Mouse (Mus musculus) CH12.LX (cell line): ENCODE results near the gene Pde8a. TPM values are rescaled to one million over a fixed set of nuclear protein-coding genes. Genes with fewer than 3 reads are reported as not detected.

ENCODE experiments used
- DNase-seq: peaks from one replicate; pipeline ENCODE4 v3.0.0-alpha.2; 2013; ENCODE audit errors: extremely low read depth
- H3K27ac ChIP-seq: 2 replicates; pipeline ENCODE4 v1.5.1; 2012; ENCODE audit warnings: low read depth, mild to moderate bottlenecking, control low read depth, moderate library complexity; ENCODE audit not compliant: insufficient read depth
- H3K27me3 ChIP-seq: replicated peaks from 2 replicates; pipeline ENCODE3; 2012; ENCODE audit warnings: inconsistent platforms
- H3K36me3 ChIP-seq, 2 experiments: replicated peaks in 1 of 2; 2 replicates each; pipeline versions ENCODE3 to v1.6.1; 2012; ENCODE audit warnings: inconsistent platforms in 1 of 2, low read length in 1 of 2, mild to moderate bottlenecking in 1 of 2, mixed read lengths in 1 of 2, moderate library complexity in 1 of 2; ENCODE audit not compliant: control insufficient read depth in 1 of 2, insufficient read depth in 1 of 2
- H3K4me1 ChIP-seq, 2 experiments: 2 replicates each; pipeline ENCODE4 v1.6.1; 2012; ENCODE audit warnings: inconsistent platforms in 1 of 2, moderate library complexity in 1 of 2; ENCODE audit not compliant: insufficient read depth in 2 of 2, control insufficient read depth in 1 of 2
- H3K4me2 ChIP-seq: 2 replicates; pipeline ENCODE4 v1.6.1; 2012; ENCODE audit warnings: low read depth, mild to moderate bottlenecking, control low read depth; ENCODE audit not compliant: poor library complexity, insufficient read depth, severe bottlenecking
- H3K4me3 ChIP-seq, 3 experiments: fragments of 150-350 bp in 1 of 3; sonication (generic) in 1 of 3; replicated peaks in 1 of 3; 2 replicates each; pipeline versions ENCODE3 to v1.5.1; 2011 to 2012; ENCODE audit warnings: low read depth in 2 of 3, low read length in 2 of 3, mild to moderate bottlenecking in 2 of 3, moderate library complexity in 2 of 3, control low read depth in 1 of 3, improper control_type of control experiment in 1 of 3, inconsistent platforms in 1 of 3, mixed read lengths in 1 of 3; ENCODE audit not compliant: poor library complexity in 1 of 3
- H3K79me2 ChIP-seq: replicated peaks from 2 replicates; pipeline ENCODE4 v1.6.1; 2012; ENCODE audit warnings: mild to moderate bottlenecking, moderate library complexity; ENCODE audit not compliant: control insufficient read depth, poor library complexity, insufficient read depth, severe bottlenecking; ENCODE audit errors: extremely low read depth
- H3K9ac ChIP-seq: 2 replicates; pipeline ENCODE4 v1.6.1; 2012; ENCODE audit warnings: low read depth, mild to moderate bottlenecking, control low read depth, moderate library complexity; ENCODE audit not compliant: insufficient read depth
- H3K9me3 ChIP-seq: replicated peaks from 2 replicates; pipeline ENCODE3; 2012; ENCODE audit warnings: low read length, inconsistent platforms, mixed read lengths
- BHLHE40 ChIP-seq: IDR thresholded peaks from 2 replicates; pipeline ENCODE4 v1.6.1; 2011; ENCODE audit warnings: mild to moderate bottlenecking, low read depth, low read length, improper control_type of control experiment
- CHD1 ChIP-seq: IDR thresholded peaks from 2 replicates; pipeline ENCODE4 v1.6.1; 2012; ENCODE audit warnings: low read depth, low read length, improper control_type of control experiment, inconsistent platforms
- CHD2 ChIP-seq: IDR thresholded peaks from 2 replicates; pipeline ENCODE4 v1.6.1; 2011; ENCODE audit warnings: low read length, improper control_type of control experiment
- CTCF ChIP-seq, 2 experiments: IDR thresholded peaks in 1 of 2; conservative IDR thresholded peaks in 1 of 2; 2 replicates each; pipeline ENCODE4 v1.5.1; 2011 to 2012; ENCODE audit warnings: low read depth in 2 of 2, low read length in 2 of 2, improper control_type of control experiment in 1 of 2, inconsistent platforms in 1 of 2, mild to moderate bottlenecking in 1 of 2, moderate library complexity in 1 of 2
- E2F4 ChIP-seq: IDR thresholded peaks from 2 replicates; pipeline ENCODE4 v1.6.1; 2011; ENCODE audit warnings: low read depth, low read length, improper control_type of control experiment; ENCODE audit not compliant: insufficient replicate concordance
- EP300 ChIP-seq: IDR thresholded peaks from 2 replicates; pipeline ENCODE4 v1.6.1; 2011; ENCODE audit warnings: low read length, improper control_type of control experiment
- ETS1 ChIP-seq: conservative IDR thresholded peaks from 2 replicates; pipeline ENCODE4 v1.6.1; 2012; ENCODE audit warnings: low read depth, mild to moderate bottlenecking, inconsistent platforms, low read length, improper control_type of control experiment, moderate library complexity
- GABPA ChIP-seq: IDR thresholded peaks from 2 replicates; pipeline ENCODE4 v1.6.1; 2012; ENCODE audit warnings: low read depth, low read length, improper control_type of control experiment, inconsistent platforms; ENCODE audit not compliant: insufficient replicate concordance
- HCFC1 ChIP-seq: IDR thresholded peaks from 2 replicates; pipeline ENCODE4 v1.6.1; 2012; ENCODE audit warnings: low read depth, mild to moderate bottlenecking, inconsistent platforms, low read length, improper control_type of control experiment
- IRF4 ChIP-seq: IDR thresholded peaks from 2 replicates; pipeline ENCODE4 v1.6.1; 2014; ENCODE audit warnings: low read depth, mild to moderate bottlenecking, inconsistent platforms, low read length, improper control_type of control experiment
- JUND ChIP-seq: conservative IDR thresholded peaks from 2 replicates; pipeline ENCODE4 v1.6.1; 2011; ENCODE audit warnings: low read depth, low read length, improper control_type of control experiment
- KAT2A ChIP-seq: IDR thresholded peaks from 2 replicates; pipeline ENCODE4 v1.6.1; 2012; ENCODE audit warnings: low read length, improper control_type of control experiment, inconsistent platforms; ENCODE audit not compliant: insufficient replicate concordance
- MAFK ChIP-seq: IDR thresholded peaks from 2 replicates; pipeline ENCODE4 v1.6.1; 2011; ENCODE audit warnings: low read length, improper control_type of control experiment; ENCODE audit not compliant: insufficient replicate concordance
- MAX ChIP-seq: IDR thresholded peaks from 2 replicates; pipeline ENCODE4 v1.6.1; 2011; ENCODE audit warnings: low read length, improper control_type of control experiment
- MAZ ChIP-seq: IDR thresholded peaks from 2 replicates; pipeline ENCODE4 v1.6.1; 2012; ENCODE audit warnings: low read depth, mild to moderate bottlenecking, inconsistent platforms, low read length, improper control_type of control experiment, moderate library complexity
- MXI1 ChIP-seq: IDR thresholded peaks from 2 replicates; pipeline ENCODE4 v1.6.1; 2011; ENCODE audit warnings: mild to moderate bottlenecking, low read depth, low read length, improper control_type of control experiment
- MYC ChIP-seq: IDR thresholded peaks from 2 replicates; pipeline ENCODE4 v1.6.1; 2011; ENCODE audit warnings: low read depth, mild to moderate bottlenecking, improper control_type of control experiment, low read length
- NELFE ChIP-seq: IDR thresholded peaks from 2 replicates; pipeline ENCODE4 v1.6.1; 2011; ENCODE audit warnings: low read depth, low read length, improper control_type of control experiment
- PAX5 ChIP-seq: IDR thresholded peaks from 2 replicates; pipeline ENCODE4 v1.6.1; 2012; ENCODE audit warnings: low read length, inconsistent platforms, mixed read lengths
- POLR2A ChIP-seq: IDR thresholded peaks from 2 replicates; pipeline ENCODE4 v1.6.1; 2011; ENCODE audit warnings: low read depth, mild to moderate bottlenecking, improper control_type of control experiment, low read length
- POLR2AphosphoS2 ChIP-seq: IDR thresholded peaks from 2 replicates; pipeline ENCODE4 v1.6.1; 2011; ENCODE audit warnings: low read depth, low read length, improper control_type of control experiment
- RCOR1 ChIP-seq: conservative IDR thresholded peaks from 2 replicates; pipeline ENCODE4 v1.6.1; 2012; ENCODE audit warnings: low read depth, mild to moderate bottlenecking, inconsistent platforms, low read length, improper control_type of control experiment
- SIN3A ChIP-seq: IDR thresholded peaks from 2 replicates; pipeline ENCODE4 v1.6.1; 2012; ENCODE audit warnings: low read length, improper control_type of control experiment, inconsistent platforms
- SMC3 ChIP-seq: IDR thresholded peaks from 2 replicates; pipeline ENCODE4 v1.6.1; 2011; ENCODE audit warnings: low read depth, low read length, improper control_type of control experiment
- TCF12 ChIP-seq: IDR thresholded peaks from 2 replicates; pipeline ENCODE4 v1.6.1; 2014; ENCODE audit warnings: low read depth, mild to moderate bottlenecking, inconsistent platforms, low read length, improper control_type of control experiment
- USF1 ChIP-seq: IDR thresholded peaks from 2 replicates; pipeline ENCODE4 v1.6.1; 2014; ENCODE audit warnings: low read depth, mild to moderate bottlenecking, inconsistent platforms, low read length, improper control_type of control experiment
- ZKSCAN1 ChIP-seq: IDR thresholded peaks from 2 replicates; pipeline ENCODE4 v1.6.1; 2012; ENCODE audit warnings: low read depth, inconsistent platforms, low read length, improper control_type of control experiment, borderline replicate concordance
- ZMIZ1 ChIP-seq: IDR thresholded peaks from 2 replicates; pipeline ENCODE4 v1.6.1; 2012; ENCODE audit warnings: low read depth, mild to moderate bottlenecking, inconsistent platforms, low read length, improper control_type of control experiment
- ZNF384 ChIP-seq: IDR thresholded peaks from 2 replicates; pipeline ENCODE4 v1.6.1; 2012; ENCODE audit warnings: low read depth, low read length, improper control_type of control experiment, inconsistent platforms
- dilution Hi-C: fragments of 300-500 bp; cut with MboI; formaldehyde crosslinking; loops from 2 replicates; pipeline ENCODE4 v1.14.3; 2020; ENCODE audit warnings: low sequenced_read_pairs; ENCODE audit not compliant: extremely low pct_unique_long_range_greater_than_20kb, extremely low pct_ligation_motif_present
- in situ Hi-C: fragments of 300-500 bp; cut with MboI; formaldehyde crosslinking; loops from 3 replicates; pipeline ENCODE4 v1.14.3; 2019; ENCODE audit warnings: low sequenced_read_pairs, low pct_ligation_motif_present, low pct_unique_long_range_greater_than_20kb, mixed read lengths
- polyA plus RNA-seq: library from polyadenylated mRNA; unstranded; fragments of >175 nt; gene quantifications from 2 replicates; pipeline ENCODE4 v1.2.1, GENCODE M21; 2012; ENCODE audit warnings: low read depth; ENCODE audit not compliant: insufficient read length
- total RNA-seq, 2 experiments: library from RNA; depleted of rRNA; stranded (reverse); fragments of 300-350 nt in 1 of 2; fragments of >200 nt in 1 of 2; gene quantifications; 2 replicates each; pipeline ENCODE4 v1.2.3; 2012 to 2014

The Pde8a gene
- total and polyA plus RNA-seq, 3 experiments = 8.3 to 22.7 (median 9.1) TPM

- Histone ChIP-seq H3K9me3 (no peaks in the 10 kb centered on the region), H3K27ac (no peak overlapping the region), H3K4me3 (peak overlapping the region; percentile 89 to 100 (median 99)), H3K79me2 (peaks cover 40% of the 10 kb centered on the region), H3K4me2 (peak overlapping the region; percentile 89), H3K36me3 (peaks cover 50 to 57% of the 10 kb centered on the region in 2 experiments), H3K4me1 (peaks cover 2 to 34% of the 10 kb centered on the region in 2 experiments; a peak in 2 of 4 replicates), H3K27me3 (no peaks in the 10 kb centered on the region), H3K9ac (peak overlapping the region; percentile 99)
- DNase-seq = no peak
- in situ Hi-C loops = loop anchor here (5.0 kb wide), 1 partner anchor 177 kb away; no protein-coding TSS in a partner anchor
- TF ChIP-seq MAX (peak; percentile 54; the same call in 1 of the 2 replicates), MAFK (no peak), NELFE (peak; percentile 31; the same call in 1 of the 2 replicates), TCF12 (no peak), EP300 (no peak), MYC (0 out of 2 replicates have a peak, but pooled peaks have one; percentile 40)
- dilution Hi-C loops = no loop called here
Observed at GRCm38 (mm10) chr7:81343831-81344230, 130.4 kb downstream of the Pde8a start.

DNA sequence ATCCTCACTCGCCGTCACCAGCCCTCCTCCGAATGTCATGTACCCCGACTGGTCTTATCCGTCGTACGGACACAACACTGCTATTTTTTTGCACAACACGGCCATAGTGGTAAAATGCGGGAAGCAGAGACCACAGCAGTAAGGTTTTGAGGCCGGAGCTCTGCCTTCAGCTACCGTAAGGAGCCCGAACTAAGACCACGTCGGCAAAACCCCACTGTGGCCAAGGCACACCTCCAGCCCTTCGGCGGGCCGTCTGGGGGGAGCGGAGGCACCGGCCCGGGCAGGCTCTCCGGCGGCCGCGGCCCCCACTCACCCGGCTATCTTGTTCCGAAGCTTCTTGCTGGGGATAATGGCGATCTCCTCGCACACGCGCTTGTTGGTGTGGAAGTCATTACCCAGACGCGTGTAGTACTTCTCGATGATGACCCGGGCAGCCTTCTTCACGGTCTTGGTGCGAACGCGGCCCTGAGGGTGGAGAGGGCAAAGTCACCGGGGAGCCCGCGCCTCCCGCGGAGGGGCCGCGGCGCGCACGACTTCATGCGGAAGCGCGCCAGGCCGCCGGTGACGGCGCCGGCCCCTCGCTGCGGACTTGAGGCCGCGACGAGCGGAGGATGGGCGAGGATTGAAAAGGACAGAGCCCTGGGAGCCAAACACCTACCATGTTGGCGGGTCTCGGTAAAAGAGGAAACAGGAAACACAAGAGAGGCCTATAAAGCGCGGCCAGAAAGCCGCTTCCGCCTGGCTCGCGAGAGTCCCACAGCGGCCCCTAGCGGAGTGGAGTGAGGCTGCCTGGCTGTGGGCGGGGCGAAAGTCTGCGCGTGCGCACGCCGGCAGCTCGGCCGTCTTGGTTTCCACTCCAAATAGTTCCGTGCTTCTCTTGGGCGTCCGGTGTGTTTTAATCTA lies 131.4 kb downstream of the Pde8a start, which contains the start of gene Rps17:
Rps17 (minus strand) TSS at position 711 of the 903 bp plus-strand sequence.
- H3K9me3 ChIP-seq = no peaks in the 10 kb centered on the region
- peaks cover 2 to 33% of the 10 kb centered on the region in 2 experiments; a peak in 2 of 4 replicates for H3K4me1 ChIP-seq
- H3K27me3 ChIP-seq = no peaks in the 10 kb centered on the region
- in situ Hi-C loops (loop anchor here (5.0 kb wide), 1 partner anchor 177 kb away; no protein-coding TSS in a partner anchor), dilution Hi-C loops (no loop called here)
- H3K4me2 ChIP-seq = peak within 1 kb of the TSS; percentile 89
- DNase-seq = peak; percentile 91
- H3K36me3 ChIP-seq = peaks cover 43 to 48% of the 10 kb centered on the region in 2 experiments
- peaks cover 40% of the 10 kb centered on the region for H3K79me2 ChIP-seq
- peak within 1 kb of the TSS; percentile 99 for H3K9ac ChIP-seq
- peak within 1 kb of the TSS; percentile 89 to 100 (median 99) for H3K4me3 ChIP-seq
- peak within 1 kb of the TSS; percentile 68 for H3K27ac ChIP-seq
- no peak for TF ChIP-seq EP300
- peak; percentile 84; the same call in 1 of the 2 replicates for TF ChIP-seq SIN3A
- no peak for TF ChIP-seq ETS1
- peak; percentile 91 for TF ChIP-seq POLR2AphosphoS2
- TF ChIP-seq KAT2A = peak; percentile 91; the same call in 1 of the 2 replicates
- peak; percentile 91 for TF ChIP-seq ZMIZ1
- peak; percentile 95 for TF ChIP-seq POLR2A
- TF ChIP-seq IRF4 = peak; percentile 71
- no peak for TF ChIP-seq RCOR1
- peak; percentile 88 for TF ChIP-seq MAX
- TF ChIP-seq SMC3 = no peak; the same call in 1 of the 2 replicates
- no peak for TF ChIP-seq BHLHE40
- TF ChIP-seq ZKSCAN1 = no peak
- no peak for TF ChIP-seq PAX5
- no peak for TF ChIP-seq USF1
- TF ChIP-seq MAFK = no peak
- TF ChIP-seq ZNF384 = no peak
- peak; percentile 77; the same call in 1 of the 2 replicates for TF ChIP-seq MXI1
- peak; percentile 96 for TF ChIP-seq NELFE
- TF ChIP-seq HCFC1 = peak; percentile 90
- TF ChIP-seq JUND = no peak
- 0 out of 2 replicates have a peak, but pooled peaks have one; percentile 24 for TF ChIP-seq CHD1
- TF ChIP-seq E2F4 = peak; percentile 51; the same call in 1 of the 2 replicates
- peak; percentile 26 to 84; a peak in 2 of 4 replicates for TF ChIP-seq CTCF (conservative IDR thresholded peaks at IDR 0.05 in 1 of 2, IDR thresholded peaks at IDR 0.05 in 1 of 2; ENCODE audit: low read depth in 2 of 2, low read length in 2 of 2)
- TF ChIP-seq MAZ = 0 out of 2 replicates have a peak, but pooled peaks have one; percentile 16
- TF ChIP-seq CHD2 = no peak; the same call in 1 of the 2 replicates
- TF ChIP-seq GABPA = peak; percentile 79
